Mouse (Mus musculus): ENCODE measurements around the gene 1700013G24Rik.

1700013G24Rik gene

DNA sequence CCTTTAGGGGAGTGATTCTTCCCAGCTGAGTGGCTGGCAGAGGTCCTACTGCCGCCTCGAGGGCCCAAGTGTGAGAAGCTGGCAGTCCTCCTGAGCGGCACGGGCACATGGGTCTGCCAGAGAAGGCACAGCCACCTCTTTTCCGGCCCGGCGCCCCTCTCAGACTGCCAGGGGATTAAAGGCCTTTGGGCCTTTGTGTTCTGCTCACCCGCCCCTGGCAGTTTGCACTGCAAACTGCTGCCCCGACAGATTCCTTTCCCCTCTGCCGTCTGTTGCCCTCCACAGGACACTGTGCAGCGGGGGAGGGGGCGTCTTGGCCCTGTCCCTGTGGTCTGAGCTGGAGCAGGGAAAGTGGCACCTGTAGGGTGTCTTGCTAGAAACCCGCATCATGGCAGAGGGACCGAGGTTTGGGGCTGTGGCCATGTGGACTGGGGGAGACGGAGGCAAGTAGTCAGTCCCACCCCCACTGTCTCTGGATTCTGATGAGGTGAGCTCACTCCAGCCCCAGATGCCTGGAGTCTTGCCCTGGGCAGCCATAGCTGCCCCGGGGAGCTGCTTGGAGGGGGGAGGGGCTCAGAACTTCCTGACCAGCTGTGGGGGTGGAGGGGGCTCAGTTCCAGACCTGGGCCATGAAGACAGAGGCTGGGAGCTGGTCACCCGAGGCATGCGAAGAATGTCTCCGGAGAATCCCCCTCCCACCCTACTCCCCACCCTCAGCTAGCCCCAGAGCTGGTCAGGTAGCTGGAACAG lies 41.8 kb downstream of the 1700013G24Rik start:
- peak in 1 of 2 experiments; percentile 37 for DNase-seq (ENCODE audit: low spot score in 2 of 2)

DNA sequence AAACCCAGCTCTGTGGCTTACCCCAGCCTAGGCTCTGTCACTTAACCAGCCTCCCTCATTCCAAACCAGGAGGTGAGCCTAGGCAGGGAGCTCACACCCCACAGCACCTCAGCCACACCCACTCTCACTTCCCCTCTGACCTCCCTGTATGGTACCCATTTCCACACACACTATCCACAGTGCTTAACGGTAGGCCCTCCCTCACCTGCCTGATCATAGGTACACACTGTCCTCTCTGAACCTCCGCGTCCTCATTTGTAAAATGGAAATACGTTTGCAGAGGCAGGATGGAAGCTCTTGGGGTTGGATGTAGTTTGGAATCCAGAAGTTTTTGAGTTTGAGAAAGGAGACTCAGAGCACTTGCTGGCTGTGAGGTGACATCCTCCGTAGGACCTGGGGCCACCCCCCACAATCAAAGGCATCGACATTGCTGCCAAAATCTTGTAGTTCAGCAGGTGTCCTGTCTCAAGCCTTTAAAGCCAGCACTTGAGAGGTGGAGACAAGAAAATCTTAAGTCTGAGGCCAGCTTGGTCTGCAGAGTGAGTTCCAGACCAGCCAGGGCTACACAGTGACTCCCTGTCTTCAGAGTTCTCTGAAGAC lies 42.5 kb downstream of the 1700013G24Rik start:
- DNase-seq (ENCODE audit: low spot score in 2 of 2) = no peak

- peak in 1 of 2 experiments; percentile 42 for DNase-seq (ENCODE audit: low spot score in 2 of 2)
Observed at GRCm38 (mm10) chr4:137497367-137497766, 44.3 kb downstream of the 1700013G24Rik start.

GRCm38 (mm10) chr4:137497892-137498722 lies 45.0 kb downstream of the 1700013G24Rik start:
- peak in 1 of 2 experiments; percentile 49 for DNase-seq (ENCODE audit: low spot score in 2 of 2)

DNA sequence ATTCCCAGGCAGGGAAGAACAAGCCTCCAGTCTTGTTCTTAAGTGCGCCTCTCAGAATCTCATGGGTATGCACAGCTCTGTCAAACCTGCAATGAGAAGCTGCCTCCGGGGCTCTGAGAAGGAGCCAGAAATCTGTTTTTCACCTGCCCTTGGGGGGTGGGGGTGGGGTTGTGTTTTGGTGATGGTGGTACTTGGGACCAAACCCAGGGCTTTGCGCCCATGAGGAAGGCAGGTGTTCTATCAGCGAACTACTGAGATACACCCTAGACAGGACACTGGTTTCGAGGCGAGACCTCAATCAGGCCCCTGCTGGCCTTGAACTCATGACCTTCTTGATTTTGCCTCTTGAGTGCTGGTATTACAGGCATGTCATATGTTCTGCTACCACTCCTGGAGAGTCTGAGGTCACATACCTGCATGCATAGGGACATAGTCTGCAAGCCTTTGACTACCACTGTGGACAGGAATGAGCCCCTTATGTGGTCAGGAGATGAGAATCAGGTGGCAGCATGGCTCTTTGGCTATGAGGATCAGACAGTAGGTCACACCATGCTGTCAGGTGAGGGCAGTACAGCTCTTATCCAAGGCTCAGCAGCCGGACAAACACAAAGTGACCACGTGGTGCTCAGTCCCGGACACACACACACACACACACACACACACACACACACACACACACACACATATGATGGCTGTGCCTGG lies 45.9 kb downstream of the 1700013G24Rik start:
- no peak for DNase-seq (ENCODE audit: low spot score in 2 of 2)

DNA sequence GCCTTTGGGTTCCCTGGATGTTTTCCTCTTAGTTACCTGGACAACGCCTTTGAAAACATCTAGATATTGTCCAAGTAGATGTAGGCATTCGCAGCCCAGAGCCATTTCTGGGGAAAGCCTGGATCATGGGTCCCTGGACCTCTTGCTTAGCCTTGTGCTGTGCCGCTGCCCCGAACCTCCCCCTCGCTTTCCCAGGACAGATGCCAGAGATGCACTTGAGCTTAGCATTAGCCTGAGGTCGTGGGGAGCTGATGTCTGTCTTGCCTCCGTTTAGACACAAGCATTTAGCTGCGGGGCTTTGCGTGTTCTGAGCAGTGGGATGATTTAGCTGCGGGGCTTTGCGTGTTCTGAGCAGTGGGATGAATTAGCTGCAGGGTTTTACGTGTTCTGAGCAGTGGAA lies 47.1 kb downstream of the 1700013G24Rik start:
- no peak for DNase-seq (ENCODE audit: low spot score in 2 of 2)

- DNase-seq (ENCODE audit: low spot score in 2 of 2) = no peak
Observed at GRCm38 (mm10) chr4:137500953-137501352, 47.9 kb downstream of the 1700013G24Rik start.

DNA sequence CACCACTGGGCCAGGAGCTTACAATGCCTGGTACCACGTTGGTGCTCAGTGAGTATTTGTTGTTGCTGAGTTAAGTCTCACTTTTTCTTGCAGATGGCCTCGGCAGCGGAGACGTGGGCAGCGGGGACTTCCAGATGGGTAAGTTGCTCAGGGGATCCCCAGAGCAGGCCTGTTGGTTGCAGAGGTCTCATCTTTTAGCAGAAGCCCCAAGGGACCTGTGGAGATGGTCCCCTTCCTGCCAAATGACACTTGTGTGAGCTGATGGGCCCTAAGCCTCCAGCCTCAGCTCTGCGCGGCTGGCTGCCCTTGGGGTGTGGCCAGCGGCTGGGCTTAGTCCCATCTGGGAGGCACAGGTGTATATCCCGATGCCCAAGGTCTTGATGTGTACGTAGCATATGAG lies 49.1 kb downstream of the 1700013G24Rik start:
- DNase-seq (ENCODE audit: low spot score in 2 of 2) = no peak

DNA sequence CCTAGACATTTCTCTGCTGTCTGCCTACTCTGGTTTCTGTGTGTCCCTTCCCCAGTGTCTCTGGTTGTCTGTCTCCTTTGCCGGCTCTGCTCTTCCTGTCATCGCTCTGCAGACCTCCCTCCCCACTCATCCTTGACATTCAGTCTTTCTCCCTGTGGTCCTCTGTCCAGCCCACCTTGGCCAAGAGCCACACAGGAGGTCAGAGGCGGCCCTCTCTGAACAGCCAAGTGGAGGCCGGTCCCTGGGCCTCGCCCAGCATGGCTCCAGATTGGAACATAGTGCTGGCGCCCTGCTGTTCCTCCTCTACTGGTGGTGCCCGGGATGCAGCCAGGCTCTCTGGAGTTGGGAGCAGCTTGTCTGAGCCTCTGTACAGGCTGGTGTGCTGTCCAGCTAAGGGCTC lies 49.7 kb downstream of the 1700013G24Rik start:
- DNase-seq (ENCODE audit: low spot score in 2 of 2) = no peak

- no peak for DNase-seq (ENCODE audit: low spot score in 2 of 2)
Observed at GRCm38 (mm10) chr4:137503509-137503971, 50.5 kb downstream of the 1700013G24Rik start.
